In genomic region chr5:80819208-80819607, GRCm38 (mm10) we compare ENCODE assay signal across 27 mouse cellular contexts.
DNase-seq lines count a peak whose midpoint lies in the region; ATAC-seq and TF ChIP-seq lines count a peak whose summit lies in the region.
"Had no signal": no experiment of that assay in that cellular context is flagged by ENCODE, and none has a peak within 500 bp of the region (broad histone marks: within the 10 kb centered on the region; RNA-seq: fewer than 3 reads in every experiment).

No protein-coding gene starts in this region.

- DNase-seq in CH12.LX (ENCODE audit: extremely low read depth): peak; percentile 9
- no peak for DNase-seq in frontal cortex, postnatal 36 days (ENCODE audit: low spot score in 2 of 2)
- DNase-seq in adrenal gland, adult (ENCODE audit: inconsistent age in 2 of 2, low spot score in 1 of 2): no peak
- DNase-seq in layer of hippocampus, postnatal 14 days (ENCODE audit: low spot score in 2 of 2): no peak
- DNase-seq: adrenal gland, adult 2 months; adrenal gland, postnatal 10 days; adrenal gland, postnatal 25 days; B cell, adult 2 months; cerebellum, adult 11-12 months; cerebellum, adult 2 months; cerebellum, adult 9-10 months; cerebellum, postnatal 25 days; embryo, embryonic 11 days had no signal

- peaks cover 0 to 10% of the 10 kb centered on the region in 2 experiments; a peak in 2 of 4 replicates for H3K4me1 ChIP-seq in CH12.LX (ENCODE audit: control insufficient read depth in 1 of 2, insufficient read depth in 2 of 2)
- no peaks in the 10 kb centered on the region for H3K4me1 ChIP-seq in midbrain, embryonic 16.5 days (ENCODE audit: control insufficient read depth, insufficient read depth, low read length)
- H3K4me1 ChIP-seq: embryonic facial prominence, embryonic 13.5 days; embryonic facial prominence, embryonic 15.5 days; forebrain, embryonic 12.5 days had no signal

- in situ Hi-C loops in CH12.LX (cut with MboI; ENCODE audit: low pct_ligation_motif_present, low pct_unique_long_range_greater_than_20kb, low sequenced_read_pairs): no loop called here

- no peak overlapping the region for H3K9ac ChIP-seq in CH12.LX (ENCODE audit: insufficient read depth, low read depth)
- H3K9ac ChIP-seq in midbrain, embryonic 16.5 days (ENCODE audit: low read depth, low read length): no peak overlapping the region
- H3K9ac ChIP-seq: embryonic facial prominence, embryonic 13.5 days; embryonic facial prominence, embryonic 15.5 days; forebrain, embryonic 12.5 days had no signal

- dilution Hi-C loops in CH12.LX (cut with MboI; ENCODE audit: extremely low pct_ligation_motif_present, extremely low pct_unique_long_range_greater_than_20kb, low sequenced_read_pairs): no loop called here

- TF ChIP-seq EP300 in CH12.LX (IDR thresholded peaks at IDR 0.05; ENCODE audit: low read length): no peak

- H3K4me2 ChIP-seq in CH12.LX (ENCODE audit: insufficient read depth, low read depth, poor library complexity, severe bottlenecking): no peak overlapping the region
- no peak overlapping the region for H3K4me2 ChIP-seq in midbrain, embryonic 16.5 days (ENCODE audit: low read length)
- H3K4me2 ChIP-seq: embryonic facial prominence, embryonic 13.5 days; embryonic facial prominence, embryonic 15.5 days; forebrain, embryonic 12.5 days had no signal

- peak; percentile 98 for ATAC-seq in common myeloid progenitor, adult 5-6 weeks (replicated peaks; ENCODE audit: low read depth, poor library complexity, severe bottlenecking)
- ATAC-seq in hematopoietic stem cell, adult 5-6 weeks (replicated peaks in 1 of 2; ENCODE audit: insufficient read depth in 1 of 2, low FRiP score in 2 of 2, low TSS enrichment in 1 of 2, low read depth in 1 of 2, poor library complexity in 2 of 2, severe bottlenecking in 2 of 2): peak; percentile 99 to 100
- peak; percentile 97 for ATAC-seq in megakaryocyte progenitor cell, adult 5-6 weeks (replicated peaks; ENCODE audit: poor library complexity)
- ATAC-seq in midbrain, embryonic 16.5 days: no peak
- ATAC-seq: activated CD4-positive, CD25-positive, alpha-beta regulatory T cell, adult 4 months; CD4-positive, CD25-positive, alpha-beta regulatory T cell, adult 4 months; forebrain, embryonic 14.5 days; forebrain, embryonic 16.5 days; Patski had no signal

- no peak for TF ChIP-seq CTCF in CH12.LX (conservative IDR thresholded peaks at IDR 0.05 in 1 of 2, IDR thresholded peaks at IDR 0.05 in 1 of 2; ENCODE audit: low read depth in 2 of 2, low read length in 2 of 2)

- no peak overlapping the region for H3K4me3 ChIP-seq in CH12.LX (replicated peaks in 1 of 3; ENCODE audit: low read depth in 2 of 3, low read length in 2 of 3, poor library complexity in 1 of 3)
- no peak overlapping the region for H3K4me3 ChIP-seq in midbrain, embryonic 16.5 days (ENCODE audit: low read depth, low read length)
- H3K4me3 ChIP-seq: embryonic facial prominence, embryonic 13.5 days; embryonic facial prominence, embryonic 15.5 days; erythroblast, embryonic 14.5 days; forebrain, embryonic 10.5 days; forebrain, embryonic 12.5 days had no signal

- H3K79me2 ChIP-seq in CH12.LX (replicated peaks; ENCODE audit: control insufficient read depth, extremely low read depth, insufficient read depth, poor library complexity, severe bottlenecking): no peaks in the 10 kb centered on the region

- no peaks in the 10 kb centered on the region for H3K36me3 ChIP-seq in CH12.LX (replicated peaks in 1 of 2; ENCODE audit: control insufficient read depth in 1 of 2, insufficient read depth in 1 of 2, low read length in 1 of 2)
- H3K36me3 ChIP-seq in midbrain, embryonic 16.5 days (ENCODE audit: control insufficient read depth, insufficient read depth, low read length): no peaks in the 10 kb centered on the region
- H3K36me3 ChIP-seq: embryonic facial prominence, embryonic 13.5 days; embryonic facial prominence, embryonic 15.5 days; forebrain, embryonic 10.5 days; forebrain, embryonic 12.5 days had no signal

- H3K9me3 ChIP-seq in CH12.LX (replicated peaks; ENCODE audit: low read length): no peaks in the 10 kb centered on the region
- H3K9me3 ChIP-seq in midbrain, embryonic 16.5 days (replicated peaks; ENCODE audit: control insufficient read depth, low read length, poor library complexity, severe bottlenecking): no peaks in the 10 kb centered on the region
- H3K9me3 ChIP-seq: embryonic facial prominence, embryonic 13.5 days; embryonic facial prominence, embryonic 15.5 days; forebrain, embryonic 10.5 days; forebrain, embryonic 12.5 days had no signal

- no peak for TF ChIP-seq RAD21 in CH12.LX (IDR thresholded peaks at IDR 0.05; ENCODE audit: low read depth, low read length)

- H3K27me3 ChIP-seq in CH12.LX (replicated peaks): no peaks in the 10 kb centered on the region
- no peaks in the 10 kb centered on the region for H3K27me3 ChIP-seq in midbrain, embryonic 16.5 days (ENCODE audit: control insufficient read depth, insufficient read depth, low read depth, low read length)
- H3K27me3 ChIP-seq: embryonic facial prominence, embryonic 13.5 days; embryonic facial prominence, embryonic 15.5 days; forebrain, embryonic 12.5 days; Patski had no signal

- no peak for TF ChIP-seq POLR2A in CH12.LX (IDR thresholded peaks at IDR 0.05; ENCODE audit: low read depth, low read length)

- no peak overlapping the region for H3K27ac ChIP-seq in CH12.LX (ENCODE audit: insufficient read depth, low read depth)
- H3K27ac ChIP-seq in midbrain, embryonic 16.5 days (ENCODE audit: low read length): no peak overlapping the region
- H3K27ac ChIP-seq: embryonic facial prominence, embryonic 13.5 days; embryonic facial prominence, embryonic 15.5 days; forebrain, embryonic 10.5 days; forebrain, embryonic 12.5 days had no signal

TF ChIP-seq in CH12.LX, 34 proteins besides CTCF, POLR2A, EP300 and RAD21:
- TF ChIP-seq TBP (conservative IDR thresholded peaks at IDR 0.05; ENCODE audit: low read depth, low read length) (no peak), POLR2AphosphoS2 (IDR thresholded peaks at IDR 0.05; ENCODE audit: low read depth, low read length) (no peak), TCF12 (IDR thresholded peaks at IDR 0.05; ENCODE audit: low read depth, low read length) (no peak), MXI1 (IDR thresholded peaks at IDR 0.05; ENCODE audit: low read depth, low read length) (no peak), KAT2A (IDR thresholded peaks at IDR 0.05; ENCODE audit: insufficient replicate concordance, low read length) (no peak), MAZ (IDR thresholded peaks at IDR 0.05; ENCODE audit: low read depth, low read length) (no peak), JUN (IDR thresholded peaks at IDR 0.05; ENCODE audit: insufficient read depth, low read depth, low read length) (no peak), USF1 (IDR thresholded peaks at IDR 0.05; ENCODE audit: low read depth, low read length) (no peak), ELF1 (IDR thresholded peaks at IDR 0.05; ENCODE audit: low read depth, low read length) (no peak), HCFC1 (IDR thresholded peaks at IDR 0.05; ENCODE audit: low read depth, low read length) (no peak), ZC3H11A (IDR thresholded peaks at IDR 0.05; ENCODE audit: low read depth, low read length) (no peak), MYC (IDR thresholded peaks at IDR 0.05; ENCODE audit: low read depth, low read length) (no peak), JUND (conservative IDR thresholded peaks at IDR 0.05; ENCODE audit: low read depth, low read length) (no peak), USF2 (conservative IDR thresholded peaks at IDR 0.05; ENCODE audit: low read depth, low read length) (no peak), SIN3A (IDR thresholded peaks at IDR 0.05; ENCODE audit: low read length) (no peak)
